Mouse (Mus musculus) CH12.LX (cell line): ENCODE data around the gene Pfdn4. TPM values are rescaled to one million over a fixed set of nuclear protein-coding genes. Genes with fewer than 3 reads are reported as not detected.

Source experiments
- DNase-seq: peaks from one replicate; pipeline ENCODE4 v3.0.0-alpha.2; 2013; ENCODE audit errors: extremely low read depth
- H3K27ac ChIP-seq: 2 replicates; pipeline ENCODE4 v1.5.1; 2012; ENCODE audit warnings: low read depth, mild to moderate bottlenecking, control low read depth, moderate library complexity; ENCODE audit not compliant: insufficient read depth
- H3K27me3 ChIP-seq: replicated peaks from 2 replicates; pipeline ENCODE3; 2012; ENCODE audit warnings: inconsistent platforms
- H3K36me3 ChIP-seq, 2 experiments: replicated peaks in 1 of 2; 2 replicates each; pipeline versions ENCODE3 to v1.6.1; 2012; ENCODE audit warnings: inconsistent platforms in 1 of 2, low read length in 1 of 2, mild to moderate bottlenecking in 1 of 2, mixed read lengths in 1 of 2, moderate library complexity in 1 of 2; ENCODE audit not compliant: control insufficient read depth in 1 of 2, insufficient read depth in 1 of 2
- H3K4me1 ChIP-seq, 2 experiments: 2 replicates each; pipeline ENCODE4 v1.6.1; 2012; ENCODE audit warnings: inconsistent platforms in 1 of 2, moderate library complexity in 1 of 2; ENCODE audit not compliant: insufficient read depth in 2 of 2, control insufficient read depth in 1 of 2
- H3K4me2 ChIP-seq: 2 replicates; pipeline ENCODE4 v1.6.1; 2012; ENCODE audit warnings: low read depth, mild to moderate bottlenecking, control low read depth; ENCODE audit not compliant: poor library complexity, insufficient read depth, severe bottlenecking
- H3K4me3 ChIP-seq, 3 experiments: fragments of 150-350 bp in 1 of 3; sonication (generic) in 1 of 3; replicated peaks in 1 of 3; 2 replicates each; pipeline versions ENCODE3 to v1.5.1; 2011 to 2012; ENCODE audit warnings: low read depth in 2 of 3, low read length in 2 of 3, mild to moderate bottlenecking in 2 of 3, moderate library complexity in 2 of 3, control low read depth in 1 of 3, improper control_type of control experiment in 1 of 3, inconsistent platforms in 1 of 3, mixed read lengths in 1 of 3; ENCODE audit not compliant: poor library complexity in 1 of 3
- H3K79me2 ChIP-seq: replicated peaks from 2 replicates; pipeline ENCODE4 v1.6.1; 2012; ENCODE audit warnings: mild to moderate bottlenecking, moderate library complexity; ENCODE audit not compliant: control insufficient read depth, poor library complexity, insufficient read depth, severe bottlenecking; ENCODE audit errors: extremely low read depth
- H3K9ac ChIP-seq: 2 replicates; pipeline ENCODE4 v1.6.1; 2012; ENCODE audit warnings: low read depth, mild to moderate bottlenecking, control low read depth, moderate library complexity; ENCODE audit not compliant: insufficient read depth
- H3K9me3 ChIP-seq: replicated peaks from 2 replicates; pipeline ENCODE3; 2012; ENCODE audit warnings: low read length, inconsistent platforms, mixed read lengths
- BHLHE40 ChIP-seq: IDR thresholded peaks from 2 replicates; pipeline ENCODE4 v1.6.1; 2011; ENCODE audit warnings: mild to moderate bottlenecking, low read depth, low read length, improper control_type of control experiment
- CHD1 ChIP-seq: IDR thresholded peaks from 2 replicates; pipeline ENCODE4 v1.6.1; 2012; ENCODE audit warnings: low read depth, low read length, improper control_type of control experiment, inconsistent platforms
- CHD2 ChIP-seq: IDR thresholded peaks from 2 replicates; pipeline ENCODE4 v1.6.1; 2011; ENCODE audit warnings: low read length, improper control_type of control experiment
- CTCF ChIP-seq, 2 experiments: IDR thresholded peaks in 1 of 2; conservative IDR thresholded peaks in 1 of 2; 2 replicates each; pipeline ENCODE4 v1.5.1; 2011 to 2012; ENCODE audit warnings: low read depth in 2 of 2, low read length in 2 of 2, improper control_type of control experiment in 1 of 2, inconsistent platforms in 1 of 2, mild to moderate bottlenecking in 1 of 2, moderate library complexity in 1 of 2
- ELF1 ChIP-seq: IDR thresholded peaks from 2 replicates; pipeline ENCODE4 v1.6.1; 2014; ENCODE audit warnings: low read depth, mild to moderate bottlenecking, inconsistent platforms, low read length, improper control_type of control experiment
- ETS1 ChIP-seq: conservative IDR thresholded peaks from 2 replicates; pipeline ENCODE4 v1.6.1; 2012; ENCODE audit warnings: low read depth, mild to moderate bottlenecking, inconsistent platforms, low read length, improper control_type of control experiment, moderate library complexity
- GABPA ChIP-seq: IDR thresholded peaks from 2 replicates; pipeline ENCODE4 v1.6.1; 2012; ENCODE audit warnings: low read depth, low read length, improper control_type of control experiment, inconsistent platforms; ENCODE audit not compliant: insufficient replicate concordance
- HCFC1 ChIP-seq: IDR thresholded peaks from 2 replicates; pipeline ENCODE4 v1.6.1; 2012; ENCODE audit warnings: low read depth, mild to moderate bottlenecking, inconsistent platforms, low read length, improper control_type of control experiment
- IRF4 ChIP-seq: IDR thresholded peaks from 2 replicates; pipeline ENCODE4 v1.6.1; 2014; ENCODE audit warnings: low read depth, mild to moderate bottlenecking, inconsistent platforms, low read length, improper control_type of control experiment
- MAX ChIP-seq: IDR thresholded peaks from 2 replicates; pipeline ENCODE4 v1.6.1; 2011; ENCODE audit warnings: low read length, improper control_type of control experiment
- MEF2A ChIP-seq: IDR thresholded peaks from 2 replicates; pipeline ENCODE4 v1.6.1; 2014; ENCODE audit warnings: low read depth, mild to moderate bottlenecking, inconsistent platforms, low read length, improper control_type of control experiment, borderline replicate concordance
- MXI1 ChIP-seq: IDR thresholded peaks from 2 replicates; pipeline ENCODE4 v1.6.1; 2011; ENCODE audit warnings: mild to moderate bottlenecking, low read depth, low read length, improper control_type of control experiment
- NELFE ChIP-seq: IDR thresholded peaks from 2 replicates; pipeline ENCODE4 v1.6.1; 2011; ENCODE audit warnings: low read depth, low read length, improper control_type of control experiment
- NRF1 ChIP-seq: IDR thresholded peaks from 2 replicates; pipeline ENCODE4 v1.6.1; 2014; ENCODE audit warnings: low read depth, mild to moderate bottlenecking, inconsistent platforms, low read length, improper control_type of control experiment, moderate library complexity
- PAX5 ChIP-seq: IDR thresholded peaks from 2 replicates; pipeline ENCODE4 v1.6.1; 2012; ENCODE audit warnings: low read length, inconsistent platforms, mixed read lengths
- POLR2AphosphoS2 ChIP-seq: IDR thresholded peaks from 2 replicates; pipeline ENCODE4 v1.6.1; 2011; ENCODE audit warnings: low read depth, low read length, improper control_type of control experiment
- RAD21 ChIP-seq: IDR thresholded peaks from 2 replicates; pipeline ENCODE4 v1.6.1; 2011; ENCODE audit warnings: low read depth, mild to moderate bottlenecking, low read length, improper control_type of control experiment, moderate library complexity
- SIN3A ChIP-seq: IDR thresholded peaks from 2 replicates; pipeline ENCODE4 v1.6.1; 2012; ENCODE audit warnings: low read length, improper control_type of control experiment, inconsistent platforms
- SMC3 ChIP-seq: IDR thresholded peaks from 2 replicates; pipeline ENCODE4 v1.6.1; 2011; ENCODE audit warnings: low read depth, low read length, improper control_type of control experiment
- TBP ChIP-seq: conservative IDR thresholded peaks from 2 replicates; pipeline ENCODE4 v1.6.1; 2011; ENCODE audit warnings: low read depth, low read length, improper control_type of control experiment
- TCF12 ChIP-seq: IDR thresholded peaks from 2 replicates; pipeline ENCODE4 v1.6.1; 2014; ENCODE audit warnings: low read depth, mild to moderate bottlenecking, inconsistent platforms, low read length, improper control_type of control experiment
- UBTF ChIP-seq: IDR thresholded peaks from 2 replicates; pipeline ENCODE4 v1.6.1; 2012; ENCODE audit warnings: low read depth, mild to moderate bottlenecking, inconsistent platforms, low read length, improper control_type of control experiment, moderate library complexity
- USF1 ChIP-seq: IDR thresholded peaks from 2 replicates; pipeline ENCODE4 v1.6.1; 2014; ENCODE audit warnings: low read depth, mild to moderate bottlenecking, inconsistent platforms, low read length, improper control_type of control experiment
- USF2 ChIP-seq: conservative IDR thresholded peaks from 2 replicates; pipeline ENCODE4 v1.6.1; 2011; ENCODE audit warnings: low read depth, low read length, improper control_type of control experiment
- ZC3H11A ChIP-seq: IDR thresholded peaks from 2 replicates; pipeline ENCODE4 v1.6.1; 2012; ENCODE audit warnings: low read depth, mild to moderate bottlenecking, inconsistent platforms, low read length, improper control_type of control experiment
- ZKSCAN1 ChIP-seq: IDR thresholded peaks from 2 replicates; pipeline ENCODE4 v1.6.1; 2012; ENCODE audit warnings: low read depth, inconsistent platforms, low read length, improper control_type of control experiment, borderline replicate concordance
- ZMIZ1 ChIP-seq: IDR thresholded peaks from 2 replicates; pipeline ENCODE4 v1.6.1; 2012; ENCODE audit warnings: low read depth, mild to moderate bottlenecking, inconsistent platforms, low read length, improper control_type of control experiment
- ZNF384 ChIP-seq: IDR thresholded peaks from 2 replicates; pipeline ENCODE4 v1.6.1; 2012; ENCODE audit warnings: low read depth, low read length, improper control_type of control experiment, inconsistent platforms
- dilution Hi-C: fragments of 300-500 bp; cut with MboI; formaldehyde crosslinking; loops from 2 replicates; pipeline ENCODE4 v1.14.3; 2020; ENCODE audit warnings: low sequenced_read_pairs; ENCODE audit not compliant: extremely low pct_unique_long_range_greater_than_20kb, extremely low pct_ligation_motif_present
- in situ Hi-C: fragments of 300-500 bp; cut with MboI; formaldehyde crosslinking; loops from 3 replicates; pipeline ENCODE4 v1.14.3; 2019; ENCODE audit warnings: low sequenced_read_pairs, low pct_ligation_motif_present, low pct_unique_long_range_greater_than_20kb, mixed read lengths
- polyA plus RNA-seq: library from polyadenylated mRNA; unstranded; fragments of >175 nt; gene quantifications from 2 replicates; pipeline ENCODE4 v1.2.1, GENCODE M21; 2012; ENCODE audit warnings: low read depth; ENCODE audit not compliant: insufficient read length
- total RNA-seq, 2 experiments: library from RNA; depleted of rRNA; stranded (reverse); fragments of 300-350 nt in 1 of 2; fragments of >200 nt in 1 of 2; gene quantifications; 2 replicates each; pipeline ENCODE4 v1.2.3; 2012 to 2014

Gene Pfdn4
- total and polyA plus RNA-seq, 3 experiments: 56.2 to 222 (median 68.8) TPM

DNA sequence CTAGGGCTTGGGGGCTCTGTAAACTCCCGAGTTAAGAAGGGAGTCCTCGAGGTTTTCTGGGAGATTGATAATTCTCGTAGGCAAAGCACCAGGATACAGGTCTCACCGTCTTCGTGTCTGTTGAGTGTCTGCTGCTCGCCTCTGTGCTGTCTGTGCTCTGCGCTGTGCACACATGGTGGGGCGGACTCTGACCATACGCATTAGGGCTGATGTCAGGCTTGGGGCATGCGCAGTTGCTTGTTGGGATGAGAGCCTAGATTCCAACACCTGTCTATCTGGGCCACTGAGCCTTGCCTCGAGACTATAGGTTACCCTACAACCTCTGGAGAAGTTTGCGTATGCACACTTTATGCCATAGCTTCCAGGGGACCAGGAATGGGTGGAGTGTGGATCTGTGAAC lies 17.5 kb downstream of the Pfdn4 start:
- Histone ChIP-seq H3K9ac (no peak overlapping the region), H3K4me3 (no peak overlapping the region), H3K79me2 (peaks cover 31% of the 10 kb centered on the region), H3K36me3 (peaks cover 29 to 49% of the 10 kb centered on the region in 2 experiments), H3K4me1 (peaks cover 14 to 42% of the 10 kb centered on the region in 2 experiments), H3K27me3 (peaks cover 9% of the 10 kb centered on the region), H3K27ac (no peak overlapping the region), H3K4me2 (no peak overlapping the region), H3K9me3 (no peaks in the 10 kb centered on the region)
- dilution Hi-C loops: no loop called here
- in situ Hi-C loops: loop anchor here (5.0 to 25.0 kb wide), 4 partner anchors 84 to 1551 kb away; partner anchors contain the start of gene Zfp64
- TF ChIP-seq NRF1: no peak
- no peak for TF ChIP-seq RAD21
- TF ChIP-seq ZKSCAN1: no peak
- no peak for TF ChIP-seq USF1
- TF ChIP-seq SIN3A: no peak
- TF ChIP-seq USF2: no peak
- TF ChIP-seq MEF2A: no peak
- no peak for TF ChIP-seq TCF12
- TF ChIP-seq UBTF: no peak
- no peak for TF ChIP-seq HCFC1
- TF ChIP-seq CHD1: no peak
- no peak for TF ChIP-seq SMC3
- TF ChIP-seq ZNF384: no peak
- TF ChIP-seq ZC3H11A: no peak
- no peak for TF ChIP-seq ETS1
- TF ChIP-seq ZMIZ1: no peak
- TF ChIP-seq IRF4: no peak
- TF ChIP-seq MXI1: no peak
- no peak for DNase-seq

DNA sequence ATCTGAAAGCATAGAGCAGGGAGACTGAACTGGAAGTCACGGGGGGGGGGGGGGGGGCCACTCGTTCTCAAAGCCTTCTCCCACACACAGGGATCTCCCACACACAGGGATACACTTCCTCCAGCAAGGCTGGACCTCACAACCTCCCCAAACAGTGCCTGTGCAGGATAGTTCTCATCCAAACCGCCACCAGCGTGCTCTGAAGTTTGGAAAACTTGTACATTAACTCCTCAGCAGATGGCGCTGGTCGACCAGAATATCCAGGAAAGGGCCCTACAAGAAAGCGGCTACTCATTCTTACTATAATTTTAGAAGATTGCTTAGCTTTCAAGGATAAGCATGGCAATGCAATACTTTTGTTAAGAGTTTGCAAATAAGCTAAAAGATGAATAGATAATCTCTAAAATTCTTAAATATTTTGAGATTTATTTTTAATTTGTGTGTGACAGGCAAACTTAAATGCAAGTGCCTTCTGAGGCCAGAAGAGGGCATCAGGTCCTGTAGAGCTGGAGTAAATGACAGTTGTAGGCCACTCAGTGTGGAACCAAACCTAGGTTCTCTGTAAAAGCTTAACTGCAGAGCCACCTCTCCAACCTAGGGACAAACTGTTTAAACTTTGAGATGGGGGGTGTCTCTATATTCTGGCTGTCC lies 24.2 kb downstream of the Pfdn4 start:
- dilution Hi-C loops (no loop called here), in situ Hi-C loops (loop anchor here (5.0 to 25.0 kb wide), 5 partner anchors 258 to 1694 kb away; partner anchors contain the start of gene Zfp64)
- DNase-seq: peak; percentile 46
- H3K9ac ChIP-seq: no peak overlapping the region
- no peak overlapping the region for H3K27ac ChIP-seq
- H3K36me3 ChIP-seq: peaks cover 37 to 41% of the 10 kb centered on the region in 2 experiments
- H3K4me3 ChIP-seq: no peak overlapping the region
- H3K79me2 ChIP-seq: no peaks in the 10 kb centered on the region
- no peak overlapping the region for H3K4me2 ChIP-seq
- TF ChIP-seq RAD21: peak; percentile 64
- no peak for TF ChIP-seq UBTF
- TF ChIP-seq MAX: no peak
- TF ChIP-seq ELF1: no peak
- no peak for TF ChIP-seq MXI1
- TF ChIP-seq CHD2: no peak
- no peak for TF ChIP-seq GABPA
- no peak for TF ChIP-seq NELFE
- TF ChIP-seq IRF4: no peak
- TF ChIP-seq POLR2AphosphoS2: no peak
- no peak for TF ChIP-seq TBP
- TF ChIP-seq BHLHE40: no peak
- TF ChIP-seq PAX5: no peak
- peak; percentile 63 for TF ChIP-seq SMC3
- TF ChIP-seq CTCF (conservative IDR thresholded peaks at IDR 0.05 in 1 of 2, IDR thresholded peaks at IDR 0.05 in 1 of 2; ENCODE audit: low read depth in 2 of 2, low read length in 2 of 2): peak; percentile 5 to 80; a peak in 3 of 4 replicates
- H3K27me3 ChIP-seq: no peaks in the 10 kb centered on the region
- H3K9me3 ChIP-seq: peaks cover 3% of the 10 kb centered on the region
- H3K4me1 ChIP-seq: no peaks in the 10 kb centered on the region
